Mouse (Mus musculus) B cell, adult 62 days (primary cell): Measurements from ENCODE around the gene Igfbp4. TPM values are rescaled to one million over a fixed set of nuclear protein-coding genes. Genes with fewer than 3 reads are reported as not detected.

Experiments
- total RNA-seq: library from RNA; stranded (reverse); gene quantifications from 4 replicates; pipeline ENCODE4 v1.2.4, GENCODE M21; 2023

Gene Igfbp4
- total RNA-seq: 0.57 to 1.8 TPM (median 0.71 TPM) in 4 replicates

GRCm38 (mm10) chr11:99041051-99041729 is at the start of gene Igfbp4:
Gene Igfbp4 (plus strand): TSS chr11:99041244.

GRCm38 (mm10) chr11:99023500-99024467 is 17.3 kb upstream of the Igfbp4 start, which contains the start of gene Top2a:
Gene Top2a (minus strand): TSS chr11:99024189.

GRCm38 (mm10) chr11:99089077-99089601 is 48.1 kb downstream of the Igfbp4 start, which contains the start of gene Tns4:
Gene Tns4 (minus strand): TSS chr11:99089306.

Other genes starting within 250 kb of the Igfbp4 start
- 124 to 138 TPM (median 127 TPM) in 4 replicates for gene Msl1, start 245.7 kb upstream of the Igfbp4 start, total RNA-seq
- gene Casc3, start 236.3 kb upstream of the Igfbp4 start, total RNA-seq: 93.8 to 108 TPM (median 96.3 TPM) in 4 replicates
- 1.4 to 3.0 TPM (median 2.3 TPM) in 4 replicates for gene Rapgefl1, start 204.5 kb upstream of the Igfbp4 start, total RNA-seq
- 42.7 to 50.1 TPM (median 45.7 TPM) in 4 replicates for gene Wipf2, start 177.6 kb upstream of the Igfbp4 start, total RNA-seq
- 1.1 to 2.4 TPM (median 1.3 TPM) in 4 replicates for gene Cdc6, start 133.4 kb upstream of the Igfbp4 start, total RNA-seq
- gene Rara, start 113.4 kb upstream of the Igfbp4 start, total RNA-seq: 114 to 123 TPM (median 116 TPM) in 4 replicates
- gene Gjd3, start 58.2 kb upstream of the Igfbp4 start, total RNA-seq: not detected in 4 replicates
- gene Top2a, start 17.1 kb upstream of the Igfbp4 start, total RNA-seq: 17.7 to 23.4 TPM (median 23.2 TPM) in 4 replicates
- gene Tns4, start 48.1 kb downstream of the Igfbp4 start, total RNA-seq: not detected in 4 replicates
- gene Ccr7, start 113.8 kb downstream of the Igfbp4 start, total RNA-seq: 903 to 950 TPM (median 930 TPM) in 4 replicates
- gene Smarce1, start 189.8 kb downstream of the Igfbp4 start, total RNA-seq: 150 to 170 TPM (median 165 TPM) in 4 replicates
- gene Krt222, start 202.8 kb downstream of the Igfbp4 start, total RNA-seq: 0.60 to 2.4 TPM (median 1.8 TPM) in 4 replicates
- not detected in 4 replicates for gene Krt24, start 244.0 kb downstream of the Igfbp4 start, total RNA-seq